Mouse (Mus musculus) small intestine, adult 2 months (tissue): ENCODE results near the gene Irak2. TPM values are rescaled to one million over a fixed set of nuclear protein-coding genes. Genes with fewer than 3 reads are reported as not detected.

Experiments used
- H3K27ac ChIP-seq: fragments of 200-500 bp; 2 replicates; pipeline ENCODE4 v1.5.1; 2012; ENCODE audit warnings: low read depth, low read length, control low read depth, inconsistent platforms; ENCODE audit not compliant: insufficient read depth
- H3K27me3 ChIP-seq: fragments of 200-500 bp; 2 replicates; pipeline ENCODE4 v1.6.1; 2012; ENCODE audit warnings: mild to moderate bottlenecking, moderate library complexity, low read length, inconsistent platforms; ENCODE audit not compliant: control insufficient read depth, insufficient read depth
- H3K36me3 ChIP-seq: fragments of 200-500 bp; 2 replicates; pipeline ENCODE4 v1.6.1; 2012; ENCODE audit warnings: mild to moderate bottlenecking, low read length, control low read depth, inconsistent platforms; ENCODE audit not compliant: control insufficient read depth, insufficient read depth
- H3K4me1 ChIP-seq: fragments of 200-500 bp; 2 replicates; pipeline ENCODE4 v1.6.1; 2012; ENCODE audit warnings: low read length, inconsistent platforms, mixed read lengths; ENCODE audit not compliant: control insufficient read depth, insufficient read depth, insufficient read length
- H3K4me3 ChIP-seq: fragments of 200-500 bp; 2 replicates; pipeline ENCODE4 v1.5.1; 2012; ENCODE audit warnings: low read depth, mild to moderate bottlenecking, control low read depth, inconsistent platforms, low read length, moderate library complexity
- CTCF ChIP-seq: fragments of 200-500 bp; IDR thresholded peaks from 2 replicates; pipeline ENCODE4 v1.5.1; 2012; ENCODE audit warnings: low read depth, mild to moderate bottlenecking, control low read depth, inconsistent platforms, low read length, moderate library complexity, mixed read lengths; ENCODE audit not compliant: insufficient replicate concordance, insufficient read length; ENCODE audit errors: extremely low read depth
- POLR2A ChIP-seq: fragments of 200-500 bp; IDR thresholded peaks from 2 replicates; pipeline ENCODE4 v1.6.1; 2012; ENCODE audit warnings: low read depth, mild to moderate bottlenecking, control low read depth, inconsistent platforms, low read length, moderate library complexity
- WGBS: fragments of 180-500 bp; shearing (Covaris S2); methylation state at CpG from one replicate; pipeline ENCODE4 v1.1.7; 2018; 5-methylcytosine and 5-hydroxymethylcytosine counted together
- polyA plus RNA-seq: library from polyadenylated mRNA; depleted of rRNA; stranded (reverse); fragments of >200 nt; gene quantifications from 2 replicates; pipeline ENCODE4 v1.2.3, GENCODE M21; 2012

The Irak2 gene
- polyA plus RNA-seq, 1 experiment = 97.6 TPM

GRCm38 (mm10) chr6:113651626-113652025 lies 13.4 kb downstream of the Irak2 start:
- Histone ChIP-seq H3K4me1 (peaks cover 43% of the 10 kb centered on the region; the same call in 1 of the 2 replicates), H3K4me3 (no peak overlapping the region), H3K36me3 (peaks cover 45% of the 10 kb centered on the region), H3K27ac (peak overlapping the region; percentile 93), H3K27me3 (no peaks in the 10 kb centered on the region)
- TF ChIP-seq POLR2A (no peak), CTCF (no peak)
- 26% methylated on average over 3 of the region's 3 CpGs for WGBS

DNA sequence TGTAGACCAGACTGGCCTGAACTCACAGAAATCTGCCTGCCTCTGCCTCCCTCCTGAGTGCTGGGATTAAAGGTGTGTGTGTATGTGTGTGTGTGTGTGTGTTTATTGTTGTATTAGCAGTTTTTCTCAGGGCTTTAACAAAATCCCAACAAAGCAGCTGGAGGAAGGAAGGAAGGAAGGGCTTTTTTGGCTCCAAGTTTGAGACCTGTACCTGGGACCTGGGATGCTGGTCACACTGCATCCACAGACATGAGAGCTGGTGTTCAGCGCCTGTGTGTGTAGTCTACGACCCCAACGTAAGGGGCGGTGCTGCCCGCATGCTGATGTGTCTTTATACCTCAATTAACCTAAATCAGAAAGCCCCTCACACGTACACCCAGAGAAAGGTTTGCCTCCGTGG lies 15.3 kb downstream of the Irak2 start:
- TF ChIP-seq POLR2A (no peak), CTCF (no peak)
- peaks cover 30% of the 10 kb centered on the region for H3K36me3 ChIP-seq
- H3K27me3 ChIP-seq = no peaks in the 10 kb centered on the region
- no peak overlapping the region for H3K4me3 ChIP-seq
- peaks cover 60% of the 10 kb centered on the region for H3K4me1 ChIP-seq
- 95% methylated on average over 7 of the region's 7 CpGs for WGBS
- H3K27ac ChIP-seq = peak overlapping the region; percentile 79

GRCm38 (mm10) chr6:113654102-113654501 lies 15.8 kb downstream of the Irak2 start:
- Histone ChIP-seq H3K4me3 (no peak overlapping the region), H3K36me3 (peaks cover 24% of the 10 kb centered on the region), H3K4me1 (peaks cover 64% of the 10 kb centered on the region), H3K27me3 (no peaks in the 10 kb centered on the region), H3K27ac (peak overlapping the region; percentile 79)
- WGBS = 67% methylated on average over 8 of the region's 8 CpGs
- TF ChIP-seq POLR2A (no peak; the same call in 1 of the 2 replicates), CTCF (no peak)

DNA sequence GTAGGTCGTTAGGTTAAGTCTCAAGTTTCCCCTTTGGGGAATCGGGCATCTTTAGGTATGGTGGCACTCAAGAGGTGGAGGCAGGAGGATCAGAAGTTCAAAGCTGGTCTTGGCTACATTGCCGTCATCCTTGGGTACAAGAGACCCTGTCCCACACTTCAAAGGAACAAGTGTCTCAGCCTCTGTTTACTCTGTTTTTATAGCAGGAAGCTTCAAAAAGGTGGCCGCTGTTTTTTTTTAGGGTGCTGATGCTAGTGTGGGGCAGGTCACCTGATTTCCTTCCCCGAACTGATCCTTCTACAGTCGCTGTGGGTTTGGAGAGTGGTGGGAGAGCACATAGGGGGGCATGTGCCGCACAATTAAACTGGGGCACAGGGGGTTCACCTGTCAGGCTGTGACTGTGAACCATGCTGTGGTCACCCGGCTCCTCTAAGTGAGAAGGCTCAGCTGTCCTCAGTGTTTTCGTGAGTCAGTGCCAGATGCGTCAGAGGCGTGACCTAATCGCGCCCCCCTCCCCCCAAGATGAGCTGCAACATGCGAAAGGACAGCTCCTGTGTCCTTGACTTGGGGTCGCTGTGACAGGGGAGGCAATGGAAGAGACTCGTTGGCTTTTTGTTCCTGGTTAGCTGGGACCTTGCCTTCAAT lies 16.6 kb downstream of the Irak2 start:
- Histone ChIP-seq H3K4me3 (0 out of 2 replicates have a peak overlapping the region, but pooled peaks have one; percentile 0), H3K36me3 (peaks cover 18% of the 10 kb centered on the region), H3K4me1 (peaks cover 67% of the 10 kb centered on the region), H3K27me3 (no peaks in the 10 kb centered on the region), H3K27ac (peak overlapping the region; percentile 79)
- WGBS = 37% methylated on average over 16 of the region's 16 CpGs
- no peak for TF ChIP-seq POLR2A
- TF ChIP-seq CTCF = no peak

GRCm38 (mm10) chr6:113655475-113655874 lies 17.2 kb downstream of the Irak2 start:
- 64% methylated on average over 3 of the region's 3 CpGs for WGBS
- Histone ChIP-seq H3K4me3 (0 out of 2 replicates have a peak overlapping the region, but pooled peaks have one; percentile 0), H3K4me1 (peaks cover 68% of the 10 kb centered on the region), H3K36me3 (peaks cover 14% of the 10 kb centered on the region), H3K27ac (peak overlapping the region; percentile 79), H3K27me3 (no peaks in the 10 kb centered on the region)
- no peak for TF ChIP-seq POLR2A
- no peak for TF ChIP-seq CTCF

GRCm38 (mm10) chr6:113656847-113657246 lies 18.6 kb downstream of the Irak2 start:
- 22% methylated on average over 6 of the region's 6 CpGs for WGBS
- H3K27me3 ChIP-seq = no peaks in the 10 kb centered on the region
- peaks cover 12% of the 10 kb centered on the region for H3K36me3 ChIP-seq
- no peak for TF ChIP-seq CTCF
- no peak for TF ChIP-seq POLR2A
- peak overlapping the region; percentile 65 for H3K27ac ChIP-seq
- H3K4me1 ChIP-seq = peaks cover 75% of the 10 kb centered on the region
- no peak overlapping the region for H3K4me3 ChIP-seq

DNA sequence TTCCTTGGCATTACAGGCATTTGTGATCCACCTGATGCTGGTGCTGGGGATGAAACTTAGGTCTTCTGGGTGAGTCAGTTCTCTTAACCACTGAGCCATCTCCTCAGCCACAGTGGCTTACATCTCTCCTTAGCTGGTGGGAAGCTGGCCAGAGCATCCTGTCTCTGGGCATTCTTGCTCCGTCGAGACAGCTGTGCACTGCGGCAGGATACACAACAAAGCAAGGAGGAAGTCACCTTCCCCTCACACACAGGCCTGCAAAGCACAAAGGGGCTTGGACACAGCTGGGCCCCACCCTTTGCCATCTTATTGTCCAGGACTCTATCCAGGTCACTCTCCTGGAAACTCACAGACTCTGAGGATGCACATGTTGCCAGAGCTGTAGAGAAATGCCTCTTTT lies 20.0 kb downstream of the Irak2 start:
- TF ChIP-seq CTCF (no peak), POLR2A (no peak)
- 49% methylated on average over 3 of the region's 3 CpGs for WGBS
- peak overlapping the region; percentile 65 for H3K27ac ChIP-seq
- peaks cover 75% of the 10 kb centered on the region for H3K4me1 ChIP-seq
- no peak overlapping the region for H3K4me3 ChIP-seq
- H3K27me3 ChIP-seq = no peaks in the 10 kb centered on the region
- H3K36me3 ChIP-seq = peaks cover 14% of the 10 kb centered on the region
